Mouse (Mus musculus) stomach, postnatal 0 days (tissue): ENCODE measurements around the gene B4galnt2. TPM values are rescaled to one million over a fixed set of nuclear protein-coding genes. Genes with fewer than 3 reads are reported as not detected.
A peak's percentile ranks its signal among the peaks of the same experiment; 100 is the strongest.

Experiments used
- ATAC-seq: fragments of 200-750 bp; cut with Nextera tagmentation; 2 replicates; pipeline ENCODE4 v1.8.0; 2017; ENCODE audit not compliant: low FRiP score, low TSS enrichment
- DNase-seq: peaks from one replicate; pipeline ENCODE4 v3.0.0-alpha.2; 2016; ENCODE audit warnings: low spot score
- H3K27ac ChIP-seq: fragments of 300-500 bp; sonication (generic); replicated peaks from 2 replicates; pipeline ENCODE4 v1.5.1; 2014; ENCODE audit warnings: mild to moderate bottlenecking, control low read depth
- H3K27me3 ChIP-seq: fragments of 300-500 bp; sonication (generic); 2 replicates; pipeline ENCODE4 v1.6.1; 2014; ENCODE audit warnings: low read length; ENCODE audit not compliant: control insufficient read depth, insufficient read depth
- H3K36me3 ChIP-seq: fragments of 300-500 bp; sonication (generic); 2 replicates; pipeline ENCODE4 v1.6.1; 2014; ENCODE audit warnings: low read length, mixed read lengths; ENCODE audit not compliant: control insufficient read depth, insufficient read depth
- H3K4me1 ChIP-seq: fragments of 300-500 bp; sonication (generic); replicated peaks from 2 replicates; pipeline ENCODE4 v1.6.1; 2014; ENCODE audit warnings: antibody characterized with exemption; ENCODE audit not compliant: control insufficient read depth, insufficient read depth
- H3K4me2 ChIP-seq: fragments of 300-500 bp; sonication (generic); replicated peaks from 2 replicates; pipeline ENCODE4 v1.6.1; 2014; ENCODE audit warnings: low read depth, mild to moderate bottlenecking, control low read depth, moderate library complexity
- H3K4me3 ChIP-seq: fragments of 300-500 bp; sonication (generic); 2 replicates; pipeline ENCODE4 v1.5.1; 2014; ENCODE audit warnings: low read depth, low read length, control low read depth
- H3K9ac ChIP-seq: fragments of 300-500 bp; sonication (generic); 2 replicates; pipeline ENCODE4 v1.6.1; 2014; ENCODE audit warnings: mild to moderate bottlenecking, low read length, control low read depth, mixed read lengths
- H3K9me3 ChIP-seq: fragments of 300-500 bp; sonication (generic); 2 replicates; pipeline ENCODE4 v1.6.1; 2016; ENCODE audit warnings: low read length; ENCODE audit not compliant: control insufficient read depth
- CTCF ChIP-seq: IDR thresholded peaks from 2 replicates; pipeline ENCODE4 v1.5.1; 2016; ENCODE audit warnings: antibody characterized with exemption, low read depth, mild to moderate bottlenecking, moderate library complexity
- EP300 ChIP-seq: optimal IDR thresholded peaks from 2 replicates; pipeline ENCODE3; 2016; ENCODE audit warnings: antibody characterized with exemption
- WGBS: fragments of 180-500 bp; shearing (Covaris S2); extraction: QIAGEN DNeasy Blood & Tissue Kit; methylation state at CpG from one replicate; pipeline ENCODE4 v1.1.7; 2014; 5-methylcytosine and 5-hydroxymethylcytosine counted together
- polyA plus RNA-seq: library from polyadenylated mRNA; unstranded; fragments of >200 nt; fragmentation: Nextera tagmentation; extraction: Ambion mirVana; gene quantifications from 2 replicates; pipeline ENCODE4 v1.2.1, GENCODE M21; 2015

Gene B4galnt2
- polyA plus RNA-seq, 1 experiment from 2014 or later = 4.6 TPM

DNA sequence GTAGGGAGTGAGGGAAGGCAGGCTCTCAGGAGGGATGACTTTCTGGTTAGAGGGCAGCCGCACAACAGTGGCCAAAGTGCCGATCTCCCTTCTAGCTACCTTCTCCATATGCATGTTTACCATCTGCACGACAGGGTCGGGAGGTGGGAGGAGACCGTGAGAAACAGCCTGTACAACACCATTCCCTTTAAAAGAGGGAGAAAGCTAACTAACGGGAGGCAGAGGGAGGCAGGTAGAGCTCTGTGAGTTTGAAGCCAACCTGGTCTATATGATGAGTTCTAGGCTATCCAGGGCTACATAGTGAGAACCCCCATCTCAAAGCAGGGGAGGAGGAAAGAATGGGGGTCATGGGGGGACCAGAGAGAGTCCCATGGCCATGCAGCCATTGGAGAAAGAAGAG lies 78.9 kb downstream of the B4galnt2 start:
- ATAC-seq = no peak
- Histone ChIP-seq H3K9ac (no peak overlapping the region), H3K4me3 (no peak overlapping the region), H3K9me3 (no peaks in the 10 kb centered on the region), H3K27me3 (peaks cover 7% of the 10 kb centered on the region; the same call in 1 of the 2 replicates), H3K4me1 (peaks cover 5% of the 10 kb centered on the region; the same call in 1 of the 2 replicates), H3K36me3 (0 out of 2 replicates have a peak, but pooled peaks cover 2% of the 10 kb centered on the region), H3K27ac (no peak overlapping the region), H3K4me2 (no peak overlapping the region)
- no peak for DNase-seq
- 37% methylated on average over 6 of the region's 6 CpGs for WGBS
- TF ChIP-seq CTCF (no peak), EP300 (no peak)

DNA sequence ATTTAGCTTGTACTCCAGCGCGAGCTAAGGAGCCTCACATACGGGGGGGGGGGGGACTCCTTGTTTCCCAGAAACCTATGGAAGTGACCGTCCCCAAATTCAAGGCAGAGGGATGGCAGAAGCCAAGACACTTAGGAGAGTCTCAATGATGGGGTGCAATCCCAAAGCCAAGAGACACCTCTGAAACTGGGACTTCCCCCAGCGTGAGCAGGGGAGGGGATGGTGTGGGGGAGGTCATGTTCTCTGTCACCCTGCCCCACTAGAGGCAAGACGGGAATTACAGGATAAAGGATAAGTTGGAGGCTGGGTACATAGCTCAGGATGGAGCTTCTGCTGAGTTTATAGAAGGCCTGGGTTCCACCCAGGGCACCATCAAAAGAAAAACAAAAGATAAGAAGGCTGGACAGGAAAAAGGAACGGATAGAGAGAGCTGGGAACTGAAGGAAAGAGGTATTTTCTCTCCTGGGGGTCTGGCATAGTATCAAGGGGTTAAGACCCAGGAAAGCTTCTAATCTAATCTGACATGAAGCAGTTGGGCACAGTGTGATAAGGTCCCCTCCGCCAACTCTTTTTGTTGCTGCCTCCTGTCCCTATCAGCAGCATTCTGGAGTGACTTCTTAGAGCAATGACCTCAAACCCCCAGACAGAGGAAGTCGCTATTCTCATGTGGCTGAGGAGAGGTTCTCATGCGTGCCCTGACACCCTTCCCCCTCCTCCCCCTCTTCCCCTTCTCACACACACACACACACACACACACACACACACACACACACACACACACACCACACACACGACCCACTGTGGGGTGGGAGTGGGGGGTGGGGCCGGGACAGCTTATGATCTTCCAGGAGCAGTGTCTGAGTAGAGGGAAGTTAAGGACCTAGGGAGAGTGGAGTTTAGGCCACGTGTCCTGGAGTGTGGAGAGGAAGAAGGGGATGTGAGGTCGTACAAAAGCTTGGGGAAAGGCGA lies 79.7 kb downstream of the B4galnt2 start:
- Histone ChIP-seq H3K9ac (no peak overlapping the region), H3K4me1 (peaks cover 5% of the 10 kb centered on the region), H3K9me3 (no peaks in the 10 kb centered on the region), H3K36me3 (0 out of 2 replicates have a peak, but pooled peaks cover 2% of the 10 kb centered on the region), H3K27me3 (peaks cover 8% of the 10 kb centered on the region; the same call in 1 of the 2 replicates), H3K27ac (no peak overlapping the region), H3K4me2 (no peak overlapping the region), H3K4me3 (no peak overlapping the region)
- TF ChIP-seq CTCF (no peak), EP300 (no peak)
- ATAC-seq = no peak
- no peak for DNase-seq
- 24% methylated on average over 15 of the region's 15 CpGs for WGBS

DNA sequence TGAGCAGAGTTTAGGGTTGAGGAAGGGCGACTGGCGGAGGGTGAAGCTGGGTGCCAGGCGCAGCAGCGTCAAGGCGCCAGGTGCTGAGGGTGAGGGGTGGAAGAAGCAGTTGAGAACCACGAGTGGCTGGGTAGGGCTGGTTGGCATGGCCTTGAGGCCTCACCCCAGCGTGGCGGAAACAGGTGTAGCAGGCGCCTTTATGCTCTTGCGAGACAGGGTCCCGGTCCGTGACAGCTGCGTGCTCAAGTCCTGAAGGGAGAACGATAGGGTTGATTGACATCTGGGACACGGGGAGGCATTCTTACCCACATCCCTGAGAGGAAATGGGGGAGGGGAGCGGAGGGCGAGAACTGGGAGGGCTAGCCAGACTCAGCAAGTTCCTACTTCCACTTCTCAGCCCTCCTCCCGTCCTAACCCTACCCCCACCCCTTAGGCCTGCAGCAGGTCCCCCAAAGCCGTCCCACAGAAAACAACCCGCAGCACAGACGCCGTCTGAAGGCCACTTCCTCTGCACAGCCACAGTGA lies 80.5 kb downstream of the B4galnt2 start:
- Histone ChIP-seq H3K27me3 (peaks cover 14% of the 10 kb centered on the region; the same call in 1 of the 2 replicates), H3K27ac (no peak overlapping the region), H3K4me1 (peaks cover 5% of the 10 kb centered on the region), H3K9ac (no peak overlapping the region), H3K4me3 (no peak overlapping the region), H3K4me2 (peak overlapping the region; percentile 20; the same call in 1 of the 2 replicates), H3K9me3 (no peaks in the 10 kb centered on the region), H3K36me3 (0 out of 2 replicates have a peak, but pooled peaks cover 2% of the 10 kb centered on the region)
- WGBS = 17% methylated on average over 21 of the region's 22 CpGs
- ATAC-seq (peak; percentile 6; the same call in 1 of the 2 replicates), DNase-seq (peak; percentile 41)
- TF ChIP-seq EP300 (no peak), CTCF (no peak)

DNA sequence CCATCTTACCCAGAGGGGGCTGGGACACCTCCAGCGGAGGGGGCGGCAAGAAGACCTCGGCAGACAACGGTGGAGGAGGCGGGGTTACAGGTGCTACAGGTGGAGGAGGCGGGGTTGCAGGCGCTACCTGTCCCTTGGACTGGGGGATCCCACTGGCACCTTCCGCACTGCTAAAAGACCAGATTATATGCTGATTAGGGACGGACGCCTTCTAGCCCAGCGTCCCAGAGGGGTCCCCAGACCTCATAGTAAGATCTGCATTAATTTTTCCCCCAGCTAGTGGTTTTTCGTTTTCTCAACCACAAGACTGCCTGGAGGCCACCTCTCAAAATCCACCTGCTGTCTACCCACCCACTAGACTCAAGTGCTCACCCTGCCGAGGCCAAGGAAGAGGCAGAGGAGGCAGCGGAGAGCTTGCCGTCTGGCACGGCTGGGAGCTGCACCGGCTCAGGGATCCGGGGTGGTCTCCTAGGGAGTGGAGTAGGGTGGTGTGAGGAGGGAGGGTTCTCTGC lies 81.0 kb downstream of the B4galnt2 start:
- Histone ChIP-seq H3K4me2 (no peak overlapping the region), H3K4me1 (peaks cover 5% of the 10 kb centered on the region), H3K9me3 (no peaks in the 10 kb centered on the region), H3K27ac (no peak overlapping the region), H3K4me3 (no peak overlapping the region), H3K9ac (no peak overlapping the region), H3K36me3 (0 out of 2 replicates have a peak, but pooled peaks cover 2% of the 10 kb centered on the region), H3K27me3 (peaks cover 14% of the 10 kb centered on the region; the same call in 1 of the 2 replicates)
- TF ChIP-seq CTCF = no peak
- ATAC-seq (no peak), DNase-seq (no peak)
- WGBS = 20% methylated on average over 18 of the region's 18 CpGs

DNA sequence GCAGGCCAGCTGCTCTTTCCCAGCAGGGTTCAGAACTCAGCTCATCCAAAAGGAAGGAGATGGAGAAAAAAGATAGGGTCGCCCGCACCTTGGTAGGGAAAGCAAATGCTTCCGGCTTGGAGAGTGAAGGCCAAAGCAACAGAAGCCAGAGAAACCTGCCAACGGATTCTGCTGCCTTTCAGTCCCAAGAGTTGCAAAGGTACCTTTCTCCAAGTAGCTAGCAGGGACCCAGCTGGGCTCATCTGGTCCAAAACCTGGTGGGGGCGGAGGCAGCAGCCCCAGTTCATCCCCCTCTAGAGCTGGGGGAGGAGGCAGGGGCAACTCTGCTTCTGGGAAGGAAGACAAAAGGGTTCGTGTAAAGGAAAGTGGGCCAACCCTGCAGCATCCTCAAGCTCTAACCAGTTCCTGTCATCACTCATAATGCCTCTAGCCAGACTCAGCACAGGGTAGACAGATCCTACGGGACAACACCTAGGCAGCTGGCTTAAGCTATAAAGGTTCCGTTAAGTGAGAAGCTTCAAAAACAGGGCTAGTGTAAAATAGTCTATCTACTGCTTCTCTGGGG lies 81.6 kb downstream of the B4galnt2 start:
- DNase-seq (no peak), ATAC-seq (no peak)
- no peak overlapping the region for H3K27ac ChIP-seq
- H3K27me3 ChIP-seq = peaks cover 14% of the 10 kb centered on the region; the same call in 1 of the 2 replicates
- TF ChIP-seq EP300 (no peak), CTCF (no peak)
- no peak overlapping the region for H3K9ac ChIP-seq
- no peak overlapping the region for H3K4me3 ChIP-seq
- peaks cover 5% of the 10 kb centered on the region for H3K4me1 ChIP-seq
- no peaks in the 10 kb centered on the region for H3K9me3 ChIP-seq
- H3K4me2 ChIP-seq = no peak overlapping the region
- 0 out of 2 replicates have a peak, but pooled peaks cover 2% of the 10 kb centered on the region for H3K36me3 ChIP-seq
- 49% methylated on average over 8 of the region's 8 CpGs for WGBS
